7 mouse cellular contexts compared by ENCODE assay signal in the genomic region with DNA sequence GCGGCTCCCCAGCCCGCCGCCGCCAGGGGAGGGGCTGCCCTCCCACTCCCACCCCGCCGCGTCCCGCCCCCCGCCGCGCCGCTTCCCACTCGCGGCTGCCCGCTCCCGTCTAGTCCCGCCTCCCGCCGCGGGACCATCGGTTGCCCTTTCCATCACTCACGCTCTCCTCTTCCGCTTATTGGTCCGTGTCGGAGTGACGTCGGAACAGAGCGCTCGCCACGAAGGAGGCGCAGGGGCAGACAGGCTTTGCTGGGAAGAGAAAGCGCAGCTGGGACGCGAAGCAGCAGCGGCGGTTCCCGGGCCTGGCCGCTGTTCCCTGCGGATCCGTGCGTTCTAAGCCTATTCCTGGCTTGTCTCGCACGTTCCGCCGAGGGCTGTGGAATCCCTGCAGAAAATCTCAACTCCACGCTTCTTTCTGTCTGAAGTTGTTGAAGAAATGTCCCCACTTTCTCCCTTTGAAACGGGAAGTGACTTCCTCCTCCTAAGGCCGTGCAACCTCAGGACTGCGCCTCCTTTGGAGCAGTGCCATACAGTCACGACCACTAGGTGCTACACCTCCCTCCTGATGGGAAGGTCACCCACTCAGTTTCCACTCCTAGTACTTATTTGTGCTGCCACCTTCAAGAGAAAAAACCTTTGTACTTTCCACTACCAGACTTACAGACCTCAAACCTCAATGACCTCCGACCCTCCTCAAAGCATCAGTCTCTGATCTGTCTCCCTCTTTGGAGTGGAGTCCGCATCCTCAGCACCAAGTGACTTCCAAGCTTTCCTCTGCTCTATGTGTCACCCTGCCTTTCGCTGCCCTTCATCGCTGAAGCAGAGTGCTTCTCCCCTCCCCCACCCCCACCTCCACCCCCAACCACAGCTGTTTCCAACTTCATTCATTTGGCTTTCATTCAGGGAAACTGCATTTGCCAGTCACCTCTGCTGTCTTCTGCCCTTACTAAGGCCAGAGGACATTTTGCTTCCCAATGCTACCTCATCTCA. TPM values are rescaled to one million over a fixed set of nuclear protein-coding genes. Genes with fewer than 3 reads are reported as not detected.
DNase-seq lines count a peak whose midpoint lies in the region; ATAC-seq and TF ChIP-seq lines count a peak whose summit lies in the region.

Gene Tmtc4, minus strand, starts transcription at position 810 of the 990 bp plus-strand sequence.

- peaks cover 23% of the 10 kb centered on the region for H3K4me1 ChIP-seq in embryonic facial prominence, embryonic 13.5 days
- H3K4me1 ChIP-seq in kidney, adult 2 months (ENCODE audit: control insufficient read depth, insufficient read depth, low read length): peaks cover 9% of the 10 kb centered on the region; the same call in 1 of the 2 replicates
- H3K4me1 ChIP-seq in limb, embryonic 12.5 days (replicated peaks): peaks cover 23% of the 10 kb centered on the region
- H3K4me1 ChIP-seq in midbrain, embryonic 15.5 days: peaks cover 27% of the 10 kb centered on the region
- H3K4me1 ChIP-seq in spleen, adult 2 months (ENCODE audit: control insufficient read depth, insufficient read depth, insufficient read length): peaks cover 8% of the 10 kb centered on the region

- H3K4me2 ChIP-seq in embryonic facial prominence, embryonic 13.5 days: peak within 1 kb of the TSS; percentile 77
- H3K4me2 ChIP-seq in limb, embryonic 12.5 days: peak within 1 kb of the TSS; percentile 84
- peak within 1 kb of the TSS; percentile 82 for H3K4me2 ChIP-seq in midbrain, embryonic 15.5 days

- ATAC-seq in embryonic facial prominence, embryonic 13.5 days (ENCODE audit: insufficient number of reproducible peaks, insufficient read depth, low FRiP score, low TSS enrichment, low read depth): peak; percentile 99
- ATAC-seq in limb, embryonic 12.5 days (ENCODE audit: insufficient number of reproducible peaks, insufficient read depth, low FRiP score, low TSS enrichment, low read depth): peak; percentile 97
- ATAC-seq in midbrain, embryonic 15.5 days (replicated peaks): peak; percentile 99

- peak within 1 kb of the TSS; percentile 95 for H3K27ac ChIP-seq in embryonic facial prominence, embryonic 13.5 days
- H3K27ac ChIP-seq in kidney, adult 2 months (ENCODE audit: insufficient read depth, low read depth, low read length): peak within 1 kb of the TSS; percentile 81
- peak within 1 kb of the TSS; percentile 95 for H3K27ac ChIP-seq in limb, embryonic 12.5 days
- H3K27ac ChIP-seq in midbrain, embryonic 15.5 days: peak within 1 kb of the TSS; percentile 92
- peak within 1 kb of the TSS; percentile 72 for H3K27ac ChIP-seq in spleen, adult 2 months (ENCODE audit: insufficient read depth, low read length)

- no peaks in the 10 kb centered on the region for H3K9me3 ChIP-seq in embryonic facial prominence, embryonic 13.5 days
- H3K9me3 ChIP-seq in limb, embryonic 12.5 days: no peaks in the 10 kb centered on the region
- no peaks in the 10 kb centered on the region for H3K9me3 ChIP-seq in midbrain, embryonic 15.5 days

- no peaks in the 10 kb centered on the region for H3K36me3 ChIP-seq in embryonic facial prominence, embryonic 13.5 days
- no peaks in the 10 kb centered on the region for H3K36me3 ChIP-seq in kidney, adult 2 months (ENCODE audit: control insufficient read depth, insufficient read depth, low read length)
- H3K36me3 ChIP-seq in limb, embryonic 12.5 days: no peaks in the 10 kb centered on the region
- H3K36me3 ChIP-seq in midbrain, embryonic 15.5 days (replicated peaks): no peaks in the 10 kb centered on the region
- no peaks in the 10 kb centered on the region for H3K36me3 ChIP-seq in spleen, adult 2 months (ENCODE audit: control insufficient read depth, insufficient read depth, low read length)

- peak; percentile 96 for DNase-seq in adrenal gland, postnatal 36 days
- peak; percentile 98 for DNase-seq in heart, adult 18-20 months
- DNase-seq in kidney, adult 2 months: peak; percentile 98
- DNase-seq in spleen, adult 2 months (ENCODE audit: low read depth in 1 of 2, low spot score in 2 of 2): peak; percentile 79 to 93

- H3K9ac ChIP-seq in embryonic facial prominence, embryonic 13.5 days: peak within 1 kb of the TSS; percentile 92
- peak within 1 kb of the TSS; percentile 90 for H3K9ac ChIP-seq in limb, embryonic 12.5 days (replicated peaks)
- peak within 1 kb of the TSS; percentile 86 for H3K9ac ChIP-seq in midbrain, embryonic 15.5 days

- under 1% methylated on average over 42 of the region's 54 CpGs for WGBS in embryonic facial prominence, embryonic 13.5 days
- 2% methylated on average over 54 of the region's 54 CpGs for WGBS in kidney, adult 2 months
- WGBS in limb, embryonic 12.5 days: under 1% methylated on average over 48 of the region's 54 CpGs
- whole genome bisulfite sequencing in midbrain, embryonic 15.5 days: under 1% methylated on average over 52 of the region's 54 CpGs
- 1% methylated on average over 51 of the region's 54 CpGs for WGBS in spleen, adult 2 months

- peak within 1 kb of the TSS; percentile 74 for H3K4me3 ChIP-seq in embryonic facial prominence, embryonic 13.5 days
- H3K4me3 ChIP-seq in kidney, adult 2 months (ENCODE audit: insufficient read depth, low read depth, low read length): peak within 1 kb of the TSS; percentile 63
- H3K4me3 ChIP-seq in limb, embryonic 12.5 days (replicated peaks): peak within 1 kb of the TSS; percentile 83
- H3K4me3 ChIP-seq in midbrain, embryonic 15.5 days: peak within 1 kb of the TSS; percentile 88
- peak within 1 kb of the TSS; percentile 76 for H3K4me3 ChIP-seq in spleen, adult 2 months (ENCODE audit: extremely low read depth, insufficient read depth, insufficient read length)

- peak; percentile 90 for TF ChIP-seq POLR2A in kidney, adult 2 months (IDR thresholded peaks at IDR 0.05; ENCODE audit: low read depth, low read length)
- peak; percentile 82 for TF ChIP-seq POLR2A in spleen, adult 2 months (IDR thresholded peaks at IDR 0.05; ENCODE audit: low read depth, low read length)

- TF ChIP-seq CTCF in kidney, adult 2 months (conservative IDR thresholded peaks at IDR 0.05; ENCODE audit: insufficient read depth, insufficient read length, low read depth, low read length): no peak
- TF ChIP-seq CTCF in spleen, adult 2 months (IDR thresholded peaks at IDR 0.05; ENCODE audit: extremely low read depth, insufficient read depth, insufficient read length, insufficient replicate concordance): no peak

- no peaks in the 10 kb centered on the region for H3K27me3 ChIP-seq in embryonic facial prominence, embryonic 13.5 days
- no peaks in the 10 kb centered on the region for H3K27me3 ChIP-seq in kidney, adult 2 months (replicated peaks; ENCODE audit: control insufficient read depth, insufficient read depth, low read length)
- H3K27me3 ChIP-seq in limb, embryonic 12.5 days: no peaks in the 10 kb centered on the region
- H3K27me3 ChIP-seq in midbrain, embryonic 15.5 days (replicated peaks): no peaks in the 10 kb centered on the region
- H3K27me3 ChIP-seq in spleen, adult 2 months (ENCODE audit: control insufficient read depth, insufficient read depth, low read length): no peaks in the 10 kb centered on the region

RNA-seq across cellular contexts. Expression of gene Tmtc4, which starts in this region (rescaled TPM):
- 10 to 100 TPM in 1 of 2 experiments, 1 to 10 TPM in 1; 9.1 to 21.6 TPM for total RNA-seq in adrenal gland, postnatal 36 days (2021)
- 30.6 and 31.9 TPM in 2 replicates for polyA plus RNA-seq in embryonic facial prominence, embryonic 13.5 days (2015; fragmentation: Nextera tagmentation; extraction: Ambion mirVana)
- total RNA-seq in heart, adult 18-20 months (2021): 10 to 100 TPM; 10.2 TPM
- polyA plus RNA-seq in kidney, adult 2 months (2012; rRNA removed): 11.9 and 13.0 TPM in 2 replicates
- 30.4 and 31.4 TPM in 2 replicates for polyA plus RNA-seq in limb, embryonic 12.5 days (2016; fragmentation: Nextera tagmentation; extraction: Ambion mirVana)
- 45.8 and 50.4 TPM in 2 replicates for polyA plus RNA-seq in midbrain, embryonic 15.5 days (2015; fragmentation: Nextera tagmentation; extraction: Ambion mirVana)
- polyA plus RNA-seq in spleen, adult 2 months (2012; rRNA removed): 2.8 and 4.0 TPM in 2 replicates

Comparison
In these comparisons a context has a peak if more than half of its experiments do, and no peak if none do; other contexts are left out.
1. Peak in every context shown above with its lines: DNase-seq, ATAC-seq, H3K4me3 ChIP-seq and H3K27ac ChIP-seq.